Mouse (Mus musculus) kidney, adult 9 months (tissue): Measurements from ENCODE around the gene Lhfp.

Source experiments
- DNase-seq: peaks from one replicate; pipeline ENCODE4 v3.0.0; 2022

Lhfp gene

GRCm38 (mm10) chr3:53041411-53042239 is at the start of gene Lhfp:
TSS of gene Lhfp (plus strand) at chr3:53041528.
- peak; percentile 27 for DNase-seq

GRCm38 (mm10) chr3:52993296-52993695 is 48.0 kb upstream of the Lhfp start:
- DNase-seq = no peak

GRCm38 (mm10) chr3:52994666-52995065 is 46.7 kb upstream of the Lhfp start:
- DNase-seq = no peak

GRCm38 (mm10) chr3:52996635-52997034 is 44.7 kb upstream of the Lhfp start:
- no peak for DNase-seq

DNA sequence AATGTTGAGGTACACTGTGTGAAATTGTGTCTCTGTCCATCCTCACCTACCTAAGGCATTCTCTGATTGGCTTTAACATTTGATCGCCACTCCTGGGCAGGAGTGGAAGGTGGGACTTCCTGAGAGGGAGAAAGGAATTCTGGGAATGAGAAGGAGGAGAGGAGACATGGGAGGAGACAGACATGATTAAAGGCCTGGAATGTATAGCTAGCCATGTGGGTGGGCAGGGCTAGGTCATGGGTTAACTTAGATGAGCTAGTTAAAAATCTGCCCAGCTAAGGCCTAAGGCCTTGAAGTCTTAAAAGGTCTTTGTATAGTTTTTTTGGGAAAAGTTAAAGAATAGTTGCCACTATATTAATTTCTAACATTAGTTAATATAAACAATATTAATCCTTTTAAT is 43.9 kb upstream of the Lhfp start:
- DNase-seq = no peak

- peak; percentile 45 for DNase-seq
Observed at GRCm38 (mm10) chr3:52999016-52999744, 42.1 kb upstream of the Lhfp start.

DNA sequence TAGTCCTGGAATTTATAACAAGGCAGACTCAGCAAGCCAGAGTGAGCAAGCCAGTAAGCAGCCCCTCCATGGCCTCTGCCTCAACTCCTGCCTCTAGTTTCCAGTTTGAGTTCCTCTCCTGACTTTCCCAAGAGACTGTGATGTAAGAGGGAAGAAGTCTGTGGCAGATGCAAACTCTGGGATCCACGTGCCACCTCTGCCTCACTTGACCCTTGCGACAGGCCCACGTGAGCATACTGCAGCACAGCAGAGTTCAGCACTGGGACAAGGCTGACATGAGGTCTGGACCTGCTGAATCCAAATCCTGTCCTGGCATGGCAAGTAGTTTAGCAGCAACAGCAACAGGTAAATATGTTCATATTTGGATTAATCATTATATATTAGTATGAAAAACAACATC is 41.3 kb upstream of the Lhfp start:
- DNase-seq = no peak

DNA sequence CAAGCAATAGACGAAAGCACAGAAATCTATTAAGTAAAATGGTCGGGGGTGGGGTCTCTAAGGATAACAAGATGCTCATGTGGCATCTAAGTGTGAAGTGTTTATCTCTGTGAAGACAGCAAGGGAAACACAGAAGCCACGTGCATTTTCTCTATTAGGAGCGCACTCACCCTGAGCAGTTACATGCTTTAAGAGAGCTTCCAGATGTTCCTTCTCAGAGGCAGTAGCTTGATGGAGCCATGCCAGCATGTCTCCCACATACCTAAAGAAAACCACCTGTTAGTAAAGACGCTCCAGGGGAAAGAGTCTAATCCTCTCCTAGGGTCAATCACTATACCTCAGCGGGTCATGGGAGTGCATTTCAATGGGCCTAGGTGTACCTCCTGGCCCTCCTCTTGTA is 39.3 kb upstream of the Lhfp start:
- no peak for DNase-seq

- peak; percentile 58 for DNase-seq
Observed at GRCm38 (mm10) chr3:53004406-53005114, 36.8 kb upstream of the Lhfp start.

DNA sequence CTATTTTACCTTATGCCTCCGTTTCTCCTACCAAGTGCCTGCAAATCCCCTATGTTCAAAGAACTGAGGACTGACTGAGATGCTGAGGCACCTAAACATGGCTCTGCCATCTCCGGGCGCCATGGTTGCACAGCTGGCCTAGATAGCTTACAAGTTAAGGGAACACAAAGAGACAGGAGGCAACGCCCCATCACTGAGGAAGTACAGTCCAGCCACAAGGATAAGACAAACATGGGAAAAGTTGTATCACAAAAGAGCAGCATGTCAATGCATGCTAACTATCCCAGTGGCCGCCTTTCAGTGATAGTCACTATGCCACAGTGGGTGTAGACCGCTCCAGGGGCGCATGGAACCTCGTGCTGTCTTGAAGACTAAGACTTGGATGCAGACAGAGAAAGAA is 33.9 kb upstream of the Lhfp start:
- DNase-seq = no peak

DNA sequence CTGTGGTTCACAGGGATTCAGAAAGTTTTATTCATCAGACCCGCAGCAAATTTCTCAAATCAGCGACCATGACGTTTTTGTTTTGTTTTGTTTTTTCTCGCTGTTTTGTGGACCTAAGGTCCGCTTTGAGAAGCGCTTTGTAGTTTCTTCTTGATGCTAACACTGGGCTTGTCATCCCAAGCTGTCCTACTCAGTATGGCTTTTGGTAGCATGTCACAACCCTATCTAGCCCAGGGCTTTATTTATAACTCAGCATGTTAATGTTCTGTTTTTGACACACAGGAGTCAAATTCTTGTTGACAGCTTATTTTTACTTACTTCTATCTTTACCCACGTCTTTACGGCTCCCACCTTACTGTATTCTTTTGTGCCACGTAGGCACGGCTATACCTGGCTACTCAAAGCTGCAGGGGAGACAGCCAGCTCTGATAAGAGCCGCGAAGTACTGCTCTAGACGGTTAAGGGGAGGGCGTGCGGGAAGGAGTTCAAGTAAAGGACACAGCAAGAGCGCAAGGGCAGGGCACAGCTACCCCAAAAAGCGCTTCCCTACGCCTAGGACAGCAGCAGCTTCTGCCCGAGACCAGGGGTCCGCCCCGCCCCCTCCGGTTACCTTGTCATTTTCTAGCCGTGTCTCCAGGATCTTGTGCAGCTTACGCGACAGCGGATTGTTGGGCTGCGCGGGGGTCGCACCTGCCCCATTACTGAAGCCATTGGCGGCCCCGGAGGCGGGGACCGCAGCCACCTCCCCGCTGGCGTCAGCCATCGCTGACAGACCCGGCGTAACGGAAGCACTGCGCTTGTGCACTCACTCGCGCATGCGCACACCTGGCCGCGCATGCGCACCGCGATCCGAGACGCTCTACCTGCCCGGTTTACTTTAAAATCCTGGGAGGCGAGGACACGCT is 24.6 kb upstream of the Lhfp start, which contains the start of gene Cog6:
Gene Cog6 (minus strand): TSS at position 802 of the 905 bp plus-strand sequence.
- peak; percentile 88 for DNase-seq

DNA sequence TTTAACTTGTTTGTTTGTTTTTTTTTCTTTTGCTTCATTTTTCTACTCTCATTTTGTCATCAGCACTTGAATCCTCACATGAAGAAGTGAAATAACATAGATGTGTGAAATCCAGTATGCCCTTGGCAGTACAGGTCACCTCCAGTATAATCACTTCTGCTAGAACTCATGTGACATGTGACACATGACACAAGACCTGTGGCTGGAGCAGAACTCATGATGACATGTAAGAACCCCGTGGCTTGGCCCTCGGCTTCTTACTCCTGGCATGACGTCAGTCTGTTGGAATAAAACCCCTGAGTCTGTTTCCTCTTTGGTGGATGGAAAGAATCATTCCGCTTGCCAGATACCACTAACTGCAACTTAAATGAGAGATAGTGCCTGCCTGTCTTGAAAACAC is 14.0 kb upstream of the Lhfp start:
- DNase-seq = no peak

DNA sequence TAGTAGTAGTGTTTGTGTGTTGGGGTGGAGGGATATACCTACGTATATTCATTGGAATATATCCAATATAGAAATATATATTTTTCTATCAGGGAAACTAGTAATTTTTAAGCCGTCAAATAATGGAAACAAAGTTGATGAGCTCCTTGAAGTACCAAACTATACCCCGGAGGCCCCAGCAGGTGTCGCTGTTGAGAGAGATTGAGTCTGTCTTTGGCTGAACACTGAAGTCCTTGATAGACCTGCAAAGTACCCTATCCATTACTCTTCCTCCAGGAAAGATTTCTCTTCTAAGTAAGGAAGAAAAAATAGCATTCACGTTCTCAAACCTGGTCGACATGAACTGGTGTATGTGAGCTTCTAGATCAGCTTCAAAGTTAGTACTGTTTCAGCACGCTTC is 12.3 kb upstream of the Lhfp start:
- peak; percentile 75 for DNase-seq

GRCm38 (mm10) chr3:53031586-53031985 is 9.7 kb upstream of the Lhfp start:
- DNase-seq = no peak

DNA sequence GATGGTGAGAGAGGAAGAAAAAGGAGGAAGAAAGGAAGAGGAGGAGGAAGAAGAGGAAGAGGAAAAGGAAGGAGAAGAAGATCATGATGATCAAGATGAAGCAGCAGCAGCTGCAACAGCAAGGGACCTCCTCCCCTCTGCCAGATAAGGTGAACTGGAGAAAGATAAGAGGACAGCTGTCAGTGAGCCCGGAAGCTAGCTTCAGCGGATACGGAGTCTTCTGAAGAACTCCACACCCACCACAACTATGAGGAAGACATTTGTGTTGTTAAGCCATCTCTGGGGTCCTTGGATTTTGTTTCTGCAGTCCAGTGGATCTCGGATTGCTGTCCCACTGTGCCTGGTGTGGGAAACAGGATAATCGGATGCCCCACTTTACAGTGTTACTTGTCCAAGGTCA is 8.9 kb upstream of the Lhfp start:
- no peak for DNase-seq

GRCm38 (mm10) chr3:53033448-53033847 is 7.9 kb upstream of the Lhfp start:
- DNase-seq = peak; percentile 24

DNA sequence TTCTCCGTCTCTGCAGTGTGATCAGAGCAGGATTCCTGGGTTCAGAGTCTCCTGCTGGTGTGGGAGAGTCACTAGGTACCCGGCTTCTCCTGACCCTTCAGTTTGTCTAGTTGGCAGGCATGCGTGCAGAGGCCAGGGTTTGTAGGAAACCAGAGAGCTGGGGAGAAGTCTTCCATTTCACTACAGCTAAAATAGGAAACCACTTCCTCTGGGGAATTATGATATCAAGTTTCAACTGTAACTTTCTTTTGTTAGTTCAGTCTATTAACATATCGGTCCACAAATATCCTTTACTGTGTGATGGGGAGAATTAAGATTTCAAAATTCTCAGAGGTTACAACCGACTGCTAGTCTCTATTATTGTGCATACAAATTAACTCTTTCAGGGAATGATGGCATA is 5.3 kb upstream of the Lhfp start:
- no peak for DNase-seq

DNA sequence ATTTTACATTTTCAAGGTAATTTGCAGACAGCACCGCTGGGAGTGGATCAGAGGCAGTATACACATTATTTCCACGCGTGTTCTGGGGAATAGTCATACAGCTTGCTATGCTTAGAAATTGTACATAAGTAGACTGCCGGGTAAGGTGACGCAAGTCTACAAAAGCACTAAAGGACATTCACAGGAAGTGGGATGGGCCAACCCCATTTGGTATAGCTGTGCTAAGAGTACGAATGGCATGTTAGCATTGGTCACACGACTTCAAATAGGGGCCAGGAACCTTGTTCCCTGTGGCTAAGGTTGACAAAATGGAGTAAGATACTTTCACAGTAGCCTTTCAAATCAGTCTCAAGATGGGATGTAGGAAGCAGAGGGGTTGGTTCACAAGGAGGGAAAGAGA is 4.4 kb upstream of the Lhfp start:
- DNase-seq = no peak

- no peak for DNase-seq
Observed at GRCm38 (mm10) chr3:53038913-53039312, 2.4 kb upstream of the Lhfp start.

- no peak for DNase-seq
Observed at GRCm38 (mm10) chr3:53039746-53040145, 1.6 kb upstream of the Lhfp start.

- no peak for DNase-seq
Observed at GRCm38 (mm10) chr3:53040593-53041410, 526 bp upstream of the Lhfp start.

DNA sequence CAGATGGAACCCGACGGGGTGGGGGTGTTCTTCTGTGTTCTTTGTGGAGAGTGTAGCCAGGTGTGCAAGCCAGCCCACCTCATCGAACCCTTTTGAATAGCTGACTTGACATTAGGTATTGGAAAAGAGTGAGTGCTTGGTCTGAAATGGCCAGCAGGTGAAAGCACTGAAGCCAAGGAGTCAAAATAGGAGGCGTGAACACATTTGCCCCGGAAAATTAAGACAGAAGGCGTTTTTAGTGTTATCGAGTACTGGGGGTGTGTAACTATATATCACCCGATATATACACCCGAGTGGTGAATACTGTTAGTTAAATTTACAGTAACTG is 876 bp downstream of the Lhfp start:
- DNase-seq = no peak
